Comparison of ENCODE assay signal across 9 mouse cellular contexts in the genomic region with DNA sequence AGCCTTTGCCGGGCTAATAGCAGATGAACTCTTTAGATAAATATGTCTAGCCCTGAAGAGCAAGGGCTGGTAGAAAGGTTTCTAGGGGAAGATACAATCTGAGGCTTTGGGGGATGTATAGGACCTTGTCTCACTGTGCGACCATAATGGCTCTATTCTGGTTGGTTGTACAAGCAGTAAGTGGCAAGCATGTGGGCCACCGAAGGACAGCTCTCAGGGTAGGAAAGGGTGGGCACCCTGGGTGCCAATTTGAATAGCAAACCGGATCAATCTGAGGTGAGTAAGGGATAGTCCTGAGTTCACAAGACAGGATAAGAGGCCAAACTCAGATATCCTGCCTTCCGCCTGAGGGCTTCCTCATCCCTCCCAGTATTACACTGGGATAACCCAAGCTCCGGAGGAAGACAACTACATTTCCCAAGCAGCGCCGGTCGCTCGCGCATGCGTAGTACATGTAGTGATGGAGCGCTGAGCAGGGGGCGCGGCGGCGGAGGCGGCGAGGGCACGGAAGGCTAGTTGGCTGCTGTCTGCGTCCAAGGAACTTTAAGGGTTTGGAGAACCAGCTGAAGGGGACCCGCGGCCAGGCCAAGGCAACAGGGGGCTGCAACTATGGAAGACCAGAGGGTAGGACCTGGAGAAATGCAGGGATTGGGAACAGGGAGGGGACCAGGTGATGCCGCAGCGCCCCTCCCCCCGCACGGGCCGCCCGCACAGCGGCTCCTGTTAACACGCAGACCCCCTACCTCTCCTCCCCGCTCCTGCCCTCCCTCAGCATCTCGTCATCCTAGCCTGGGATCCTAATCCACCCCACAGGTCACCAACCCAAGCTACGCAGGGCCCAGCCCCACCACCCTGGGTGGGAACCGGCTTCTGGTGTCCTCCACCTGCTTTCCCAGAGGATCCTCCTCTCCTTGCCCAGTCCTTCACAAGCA. TPM values are rescaled to one million over a fixed set of nuclear protein-coding genes. Genes with fewer than 3 reads are reported as not detected.
DNase-seq lines count a peak whose midpoint lies in the region; ATAC-seq and TF ChIP-seq lines count a peak whose summit lies in the region.
"Had no signal": no experiment of that assay in that cellular context is flagged by ENCODE, and none has a peak within 500 bp of the region (broad histone marks: within the 10 kb centered on the region; RNA-seq: fewer than 3 reads in every experiment).

A gene (plus strand): TSS at position 480 of the 932 bp plus-strand sequence.

- no peaks in the 10 kb centered on the region for H3K36me3 ChIP-seq in heart, embryonic 10.5 days
- H3K36me3 ChIP-seq in forebrain, embryonic 11.5 days (ENCODE audit: control insufficient read depth, insufficient read depth, low read length), result no peaks in the 10 kb centered on the region
- no peaks in the 10 kb centered on the region for H3K36me3 ChIP-seq in liver, embryonic 12.5 days
- H3K36me3 ChIP-seq: G1E had no signal

- peak within 1 kb of the TSS; percentile 47; the same call in 1 of the 2 replicates for H3K27ac ChIP-seq in heart, embryonic 10.5 days
- no peak within 1 kb of the TSS for H3K27ac ChIP-seq in forebrain, embryonic 11.5 days (ENCODE audit: low read depth, low read length)
- H3K27ac ChIP-seq in liver, embryonic 12.5 days, result no peak within 1 kb of the TSS

- TF ChIP-seq CTCF in brain, embryonic 14.5 days (IDR thresholded peaks at IDR 0.05; ENCODE audit: borderline replicate concordance, extremely low read depth, insufficient read depth, insufficient read length), result no peak

- no peak for DNase-seq in heart, embryonic 10.5 days (ENCODE audit: low spot score)
- DNase-seq in heart, adult 8-10 months (ENCODE audit: low spot score), result no peak
- DNase-seq in brain, embryonic 14.5 days (ENCODE audit: low read depth), result peak; percentile 93
- DNase-seq in forebrain, embryonic 11.5 days (ENCODE audit: low spot score), result peak; percentile 92
- DNase-seq in induced T-regulatory cell, adult 2 months (ENCODE audit: low read depth), result peak; percentile 25
- peak; percentile 86 for DNase-seq in right cerebral cortex, postnatal 25 days
- DNase-seq in urinary bladder, postnatal 36 days (ENCODE audit: low spot score in 2 of 2), result no peak

- WGBS in heart, embryonic 10.5 days, result 9% methylated on average over 35 of the region's 35 CpGs
- WGBS in forebrain, embryonic 11.5 days, result 8% methylated on average over 35 of the region's 35 CpGs
- 8% methylated on average over 35 of the region's 35 CpGs for WGBS in liver, embryonic 12.5 days (ENCODE audit: insufficient replicate concordance)

- peak within 1 kb of the TSS; percentile 71 for H3K9ac ChIP-seq in forebrain, embryonic 11.5 days (ENCODE audit: low read length)
- no peak within 1 kb of the TSS for H3K9ac ChIP-seq in liver, embryonic 12.5 days

- H3K4me3 ChIP-seq in heart, embryonic 10.5 days, result peak within 1 kb of the TSS; percentile 60
- H3K4me3 ChIP-seq in forebrain, embryonic 11.5 days (ENCODE audit: low read depth, low read length), result peak within 1 kb of the TSS; percentile 57
- peak within 1 kb of the TSS; percentile 21; the same call in 1 of the 2 replicates for H3K4me3 ChIP-seq in liver, embryonic 12.5 days

- peaks cover 9% of the 10 kb centered on the region for H3K4me1 ChIP-seq in heart, embryonic 10.5 days
- no peaks in the 10 kb centered on the region for H3K4me1 ChIP-seq in forebrain, embryonic 11.5 days (replicated peaks; ENCODE audit: control insufficient read depth, insufficient read depth, low read length)
- H3K4me1 ChIP-seq in liver, embryonic 12.5 days, result no peaks in the 10 kb centered on the region

- no peaks in the 10 kb centered on the region; the same call in 1 of the 2 replicates for H3K9me3 ChIP-seq in heart, embryonic 10.5 days
- H3K9me3 ChIP-seq in forebrain, embryonic 11.5 days (ENCODE audit: control insufficient read depth, low read length), result no peaks in the 10 kb centered on the region
- H3K9me3 ChIP-seq in liver, embryonic 12.5 days (replicated peaks), result no peaks in the 10 kb centered on the region
- H3K9me3 ChIP-seq: G1E had no signal

- peak; percentile 92 for ATAC-seq in forebrain, embryonic 11.5 days (replicated peaks; ENCODE audit: low FRiP score)
- ATAC-seq in liver, embryonic 12.5 days, result no peak

- peak within 1 kb of the TSS; percentile 77 for H3K4me2 ChIP-seq in forebrain, embryonic 11.5 days (ENCODE audit: low read depth, low read length, severe bottlenecking)
- H3K4me2 ChIP-seq in liver, embryonic 12.5 days, result peak within 1 kb of the TSS; percentile 44

- peaks cover 34% of the 10 kb centered on the region; the same call in 1 of the 2 replicates for H3K27me3 ChIP-seq in heart, embryonic 10.5 days (ENCODE audit: insufficient read depth, poor library complexity, severe bottlenecking)
- H3K27me3 ChIP-seq in forebrain, embryonic 11.5 days (ENCODE audit: control insufficient read depth, insufficient read depth, low read length), result no peaks in the 10 kb centered on the region
- H3K27me3 ChIP-seq in liver, embryonic 12.5 days (replicated peaks), result peaks cover 43% of the 10 kb centered on the region

- TF ChIP-seq POLR2A in brain, embryonic 14.5 days (IDR thresholded peaks at IDR 0.05; ENCODE audit: borderline replicate concordance, extremely low read depth, insufficient read depth, insufficient read length, poor library complexity, severe bottlenecking), result peak; percentile 52; the same call in 1 of the 2 replicates

RNA-seq across cellular contexts. Expression of the gene that starts here (rescaled TPM):
- 8.4 and 23.2 TPM in 2 replicates for polyA plus RNA-seq in heart, embryonic 10.5 days (2016; fragmentation: Nextera tagmentation; extraction: Ambion mirVana)
- 1 to 10 TPM in 1 of 4 experiments, under 1 TPM in 1, not detected in 2; 0.52 to 1.6 TPM for total RNA-seq in heart, adult 8-10 months (2022)
- polyA plus RNA-seq in brain, embryonic 14.5 days (2012; rRNA removed), result 130 and 155 TPM in 2 replicates
- 61.9 and 71.1 TPM in 2 replicates for polyA plus RNA-seq in forebrain, embryonic 11.5 days (2014; fragmentation: Nextera tagmentation; extraction: Ambion mirVana)
- 1.7 and 2.3 TPM in 2 replicates for polyA plus RNA-seq in liver, embryonic 12.5 days (2016; fragmentation: Nextera tagmentation; extraction: Ambion mirVana)
- polyA plus RNA-seq: G1E had no signal

Comparison
In these comparisons a context has a peak if more than half of its experiments do, and no peak if none do; other contexts are left out.
1. DNase-seq: peak in brain, embryonic 14.5 days (single experiment), forebrain, embryonic 11.5 days (single experiment), induced T-regulatory cell, adult 2 months (single experiment) and right cerebral cortex, postnatal 25 days (single experiment); none in heart, embryonic 10.5 days (single experiment), heart, adult 8-10 months (single experiment) and urinary bladder, postnatal 36 days (0 of 2).
2. Peak in every context shown above with its lines, with median percentiles within 50 percentile points of each other: H3K4me3 ChIP-seq.